Mouse (Mus musculus) stomach, postnatal 0 days (tissue): ENCODE data around the gene Ifngr2. TPM values are rescaled to one million over a fixed set of nuclear protein-coding genes. Genes with fewer than 3 reads are reported as not detected.

Source experiments
- ATAC-seq: fragments of 200-750 bp; cut with Nextera tagmentation; 2 replicates; pipeline ENCODE4 v1.8.0; 2017; ENCODE audit not compliant: low FRiP score, low TSS enrichment
- DNase-seq: peaks from one replicate; pipeline ENCODE4 v3.0.0-alpha.2; 2016; ENCODE audit warnings: low spot score
- H3K27ac ChIP-seq: fragments of 300-500 bp; sonication (generic); replicated peaks from 2 replicates; pipeline ENCODE4 v1.5.1; 2014; ENCODE audit warnings: mild to moderate bottlenecking, control low read depth
- H3K27me3 ChIP-seq: fragments of 300-500 bp; sonication (generic); 2 replicates; pipeline ENCODE4 v1.6.1; 2014; ENCODE audit warnings: low read length; ENCODE audit not compliant: control insufficient read depth, insufficient read depth
- H3K36me3 ChIP-seq: fragments of 300-500 bp; sonication (generic); 2 replicates; pipeline ENCODE4 v1.6.1; 2014; ENCODE audit warnings: low read length, mixed read lengths; ENCODE audit not compliant: control insufficient read depth, insufficient read depth
- H3K4me1 ChIP-seq: fragments of 300-500 bp; sonication (generic); replicated peaks from 2 replicates; pipeline ENCODE4 v1.6.1; 2014; ENCODE audit warnings: antibody characterized with exemption; ENCODE audit not compliant: control insufficient read depth, insufficient read depth
- H3K4me2 ChIP-seq: fragments of 300-500 bp; sonication (generic); replicated peaks from 2 replicates; pipeline ENCODE4 v1.6.1; 2014; ENCODE audit warnings: low read depth, mild to moderate bottlenecking, control low read depth, moderate library complexity
- H3K4me3 ChIP-seq: fragments of 300-500 bp; sonication (generic); 2 replicates; pipeline ENCODE4 v1.5.1; 2014; ENCODE audit warnings: low read depth, low read length, control low read depth
- H3K9ac ChIP-seq: fragments of 300-500 bp; sonication (generic); 2 replicates; pipeline ENCODE4 v1.6.1; 2014; ENCODE audit warnings: mild to moderate bottlenecking, low read length, control low read depth, mixed read lengths
- H3K9me3 ChIP-seq: fragments of 300-500 bp; sonication (generic); 2 replicates; pipeline ENCODE4 v1.6.1; 2016; ENCODE audit warnings: low read length; ENCODE audit not compliant: control insufficient read depth
- CTCF ChIP-seq: IDR thresholded peaks from 2 replicates; pipeline ENCODE4 v1.5.1; 2016; ENCODE audit warnings: antibody characterized with exemption, low read depth, mild to moderate bottlenecking, moderate library complexity
- EP300 ChIP-seq: optimal IDR thresholded peaks from 2 replicates; pipeline ENCODE3; 2016; ENCODE audit warnings: antibody characterized with exemption
- WGBS: fragments of 180-500 bp; shearing (Covaris S2); extraction: QIAGEN DNeasy Blood & Tissue Kit; methylation state at CpG from one replicate; pipeline ENCODE4 v1.1.7; 2014; 5-methylcytosine and 5-hydroxymethylcytosine counted together
- polyA plus RNA-seq: library from polyadenylated mRNA; unstranded; fragments of >200 nt; fragmentation: Nextera tagmentation; extraction: Ambion mirVana; gene quantifications from 2 replicates; pipeline ENCODE4 v1.2.1, GENCODE M21; 2015

Ifngr2 gene
- polyA plus RNA-seq, 1 experiment from 2014 or later: 57.8 TPM

GRCm38 (mm10) chr16:91587730-91588453 lies 41.0 kb downstream of the Ifngr2 start:
- no peaks in the 10 kb centered on the region for H3K36me3 ChIP-seq
- no peak overlapping the region for H3K4me2 ChIP-seq
- H3K4me1 ChIP-seq: no peaks in the 10 kb centered on the region
- H3K9ac ChIP-seq: no peak overlapping the region
- no peaks in the 10 kb centered on the region for H3K27me3 ChIP-seq
- no peak for ATAC-seq
- TF ChIP-seq EP300 (no peak), CTCF (no peak)
- no peaks in the 10 kb centered on the region for H3K9me3 ChIP-seq
- H3K4me3 ChIP-seq: no peak overlapping the region
- no peak for DNase-seq
- H3K27ac ChIP-seq: no peak overlapping the region
- 66% methylated on average over 6 of the region's 6 CpGs for WGBS

GRCm38 (mm10) chr16:91588703-91589102 lies 41.8 kb downstream of the Ifngr2 start:
- Histone ChIP-seq H3K27ac (no peak overlapping the region), H3K9me3 (no peaks in the 10 kb centered on the region), H3K4me3 (no peak overlapping the region), H3K4me2 (no peak overlapping the region), H3K27me3 (no peaks in the 10 kb centered on the region), H3K4me1 (no peaks in the 10 kb centered on the region), H3K9ac (no peak overlapping the region), H3K36me3 (no peaks in the 10 kb centered on the region)
- no peak for DNase-seq
- TF ChIP-seq EP300 (no peak), CTCF (no peak)
- no peak for ATAC-seq
- WGBS: 83% methylated on average over 3 of the region's 3 CpGs

- H3K4me2 ChIP-seq: no peak overlapping the region
- no peak for DNase-seq
Observed at GRCm38 (mm10) chr16:91592162-91592561, 45.3 kb downstream of the Ifngr2 start.

DNA sequence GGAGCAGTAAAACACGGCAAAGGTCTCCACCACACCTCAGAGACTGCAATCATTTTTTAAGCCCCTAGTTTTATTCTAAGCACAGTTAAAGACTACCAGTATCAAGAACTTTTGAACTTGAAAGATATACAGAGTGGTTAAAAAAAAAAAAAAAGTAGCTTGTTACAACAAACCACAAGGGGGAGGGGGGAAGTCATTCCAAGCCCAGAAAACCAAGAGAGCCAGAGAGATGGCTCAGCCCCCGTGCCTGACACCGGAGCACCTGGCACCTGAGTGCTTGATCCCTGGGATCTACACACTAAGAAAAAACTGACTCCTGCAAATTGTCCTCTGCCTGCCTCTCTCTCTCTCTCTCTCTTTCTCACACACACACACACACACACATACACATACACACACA lies 46.4 kb downstream of the Ifngr2 start:
- no peak overlapping the region for H3K4me3 ChIP-seq
- H3K9ac ChIP-seq: no peak overlapping the region
- no peaks in the 10 kb centered on the region for H3K9me3 ChIP-seq
- no peaks in the 10 kb centered on the region for H3K36me3 ChIP-seq
- H3K27ac ChIP-seq: no peak overlapping the region
- no peak overlapping the region for H3K4me2 ChIP-seq
- DNase-seq (no peak), ATAC-seq (no peak)
- no peak for TF ChIP-seq CTCF
- no peak for TF ChIP-seq EP300
- WGBS: 50% methylated on average over 3 of the region's 3 CpGs
- H3K4me1 ChIP-seq: no peaks in the 10 kb centered on the region
- no peaks in the 10 kb centered on the region for H3K27me3 ChIP-seq

More at GRCm38 (mm10) chr16:91592162-91592561, 45.3 kb downstream of the Ifngr2 start:
- H3K9ac ChIP-seq: no peak overlapping the region
- H3K27me3 ChIP-seq: no peaks in the 10 kb centered on the region
- ATAC-seq: no peak
- H3K36me3 ChIP-seq: no peaks in the 10 kb centered on the region
- 40% methylated on average over 8 of the region's 8 CpGs for WGBS
- no peaks in the 10 kb centered on the region for H3K4me1 ChIP-seq
- H3K27ac ChIP-seq: no peak overlapping the region
- TF ChIP-seq CTCF (no peak), EP300 (no peak)
- H3K9me3 ChIP-seq: no peaks in the 10 kb centered on the region
- H3K4me3 ChIP-seq: no peak overlapping the region

GRCm38 (mm10) chr16:91595076-91595475 lies 48.2 kb downstream of the Ifngr2 start:
- Histone ChIP-seq H3K27ac (no peak overlapping the region), H3K4me2 (no peak overlapping the region), H3K4me1 (no peaks in the 10 kb centered on the region), H3K36me3 (no peaks in the 10 kb centered on the region), H3K9ac (no peak overlapping the region), H3K9me3 (no peaks in the 10 kb centered on the region), H3K4me3 (no peak overlapping the region), H3K27me3 (no peaks in the 10 kb centered on the region)
- 93% methylated on average over 6 of the region's 6 CpGs for WGBS
- DNase-seq (no peak), ATAC-seq (no peak)
- no peak for TF ChIP-seq EP300
- TF ChIP-seq CTCF: no peak

- WGBS: 26% methylated on average over 9 of the region's 9 CpGs
- Histone ChIP-seq H3K27ac (peak overlapping the region; percentile 77), H3K36me3 (no peaks in the 10 kb centered on the region), H3K4me1 (no peaks in the 10 kb centered on the region), H3K4me2 (peak overlapping the region; percentile 93), H3K9ac (peak overlapping the region; percentile 84), H3K27me3 (no peaks in the 10 kb centered on the region), H3K9me3 (no peaks in the 10 kb centered on the region), H3K4me3 (peak overlapping the region; percentile 78)
- DNase-seq (no peak), ATAC-seq (no peak)
- no peak for TF ChIP-seq CTCF
- TF ChIP-seq EP300: no peak
Observed at GRCm38 (mm10) chr16:91596397-91596778, 49.5 kb downstream of the Ifngr2 start.
